Mouse (Mus musculus): Measurements from ENCODE around the gene Ppp1r13b.

The Ppp1r13b gene

GRCm38 (mm10) chr12:111779544-111779943, 128.4 kb downstream of the Ppp1r13b start:
- in situ Hi-C loops (cut with MboI; ENCODE audit: low pct_unique_long_range_greater_than_20kb in 1 of 2, low sequenced_read_pairs in 2 of 2, unreplicated experiment in 1 of 2) = loop anchor here in 1 of 2 experiments (5.0 kb wide), 1 partner anchor 68 kb away; no protein-coding TSS in a partner anchor
